Comparison of ENCODE assay signal across 11 mouse cellular contexts in the genomic region with DNA sequence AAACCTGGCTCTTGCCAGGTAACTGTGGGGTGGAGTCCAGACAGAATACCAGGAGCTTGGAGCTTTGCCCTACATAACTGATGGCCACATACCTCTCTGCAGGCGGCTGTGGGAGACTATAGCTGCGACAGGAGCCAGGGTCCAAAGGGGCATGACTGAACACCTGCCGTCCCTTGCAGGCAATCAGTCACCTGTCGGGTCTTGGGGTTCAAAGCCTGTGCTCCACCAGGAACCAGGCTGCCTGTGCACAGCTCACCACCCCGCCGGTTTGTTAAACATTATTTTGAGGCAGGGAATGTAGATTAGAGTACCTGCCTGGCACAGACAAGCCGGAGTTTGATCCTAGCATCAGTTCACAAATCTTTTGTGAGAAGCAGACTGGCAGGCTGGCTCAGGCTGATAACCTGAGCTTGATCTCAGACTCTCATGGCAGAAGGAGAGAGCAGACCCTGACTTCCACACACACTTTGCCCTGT.
A peak's percentile ranks its signal among the peaks of the same experiment; 100 is the strongest.
DNase-seq lines count a peak whose midpoint lies in the region; ATAC-seq and TF ChIP-seq lines count a peak whose summit lies in the region.
"Had no signal": no experiment of that assay in that cellular context is flagged by ENCODE, and none has a peak within 500 bp of the region (broad histone marks: within the 10 kb centered on the region; RNA-seq: fewer than 3 reads in every experiment).

No protein-coding gene starts in this region.

- intact Hi-C loops in left cerebral cortex, postnatal 4 days (cut with DNase I), result no loop called here

- no peaks in the 10 kb centered on the region for H3K27me3 ChIP-seq in liver, embryonic 14.5 days (ENCODE audit: control insufficient read depth, insufficient read depth, low read length)
- H3K27me3 ChIP-seq: forebrain, embryonic 15.5 days; hindbrain, embryonic 13.5 days had no signal

- no peak overlapping the region for H3K4me3 ChIP-seq in liver, embryonic 14.5 days (ENCODE audit: insufficient read depth in 1 of 2, low read depth in 2 of 2, low read length in 2 of 2)
- H3K4me3 ChIP-seq: embryonic facial prominence, embryonic 10.5 days; forebrain, embryonic 15.5 days; hindbrain, embryonic 13.5 days had no signal

- peak; percentile 66 for ATAC-seq in liver, embryonic 14.5 days (ENCODE audit: insufficient read depth)
- ATAC-seq in granulocyte monocyte progenitor cell, adult 5-6 weeks (replicated peaks; ENCODE audit: poor library complexity, severe bottlenecking), result no peak
- ATAC-seq: forebrain, embryonic 15.5 days had no signal

- TF ChIP-seq EP300 in liver, embryonic 14.5 days (IDR thresholded peaks at IDR 0.05; ENCODE audit: low read depth), result peak; percentile 51

- H3K9me3 ChIP-seq in liver, embryonic 14.5 days (ENCODE audit: control insufficient read depth, low read length), result no peaks in the 10 kb centered on the region
- H3K9me3 ChIP-seq: embryonic facial prominence, embryonic 10.5 days; forebrain, embryonic 15.5 days; hindbrain, embryonic 13.5 days had no signal

- peaks cover 0 to 4% of the 10 kb centered on the region in 2 experiments; a peak in 2 of 4 replicates for H3K4me1 ChIP-seq in liver, embryonic 14.5 days (replicated peaks; ENCODE audit: control insufficient read depth in 2 of 2, insufficient read depth in 2 of 2, low read length in 1 of 2)
- H3K4me1 ChIP-seq: embryonic facial prominence, embryonic 10.5 days; forebrain, embryonic 15.5 days; hindbrain, embryonic 13.5 days had no signal

- WGBS in liver, embryonic 14.5 days (ENCODE audit: insufficient replicate concordance), result 53% methylated on average over 7 of the region's 7 CpGs

- H3K27ac ChIP-seq in liver, embryonic 14.5 days, result no peak overlapping the region
- H3K27ac ChIP-seq: embryonic facial prominence, embryonic 10.5 days; forebrain, embryonic 15.5 days; hindbrain, embryonic 13.5 days had no signal

- DNase-seq in cerebellum, adult 11-12 months, result peak; percentile 42
- DNase-seq in cerebellum, postnatal 10 days, result peak; percentile 50 to 67
- peak; percentile 6 to 37 for DNase-seq in kidney, adult 8-10 months
- no peak for DNase-seq in liver, embryonic 14.5 days (ENCODE audit: low read depth in 3 of 3, low spot score in 3 of 3)
- no peak for DNase-seq in T-cell, adult 2 months (ENCODE audit: low spot score)
- DNase-seq in left cerebral cortex, postnatal 4 days, result no peak
- DNase-seq in c-Kit-positive CD71-positive TER-119-positive erythroid progenitor cells, embryonic 14.5 days (ENCODE audit: low spot score), result no peak

- TF ChIP-seq CTCF in liver, embryonic 14.5 days (IDR thresholded peaks at IDR 0.05; ENCODE audit: low read depth), result no peak

- no peak overlapping the region for H3K9ac ChIP-seq in liver, embryonic 14.5 days (replicated peaks)
- H3K9ac ChIP-seq: forebrain, embryonic 15.5 days; hindbrain, embryonic 13.5 days had no signal

- H3K36me3 ChIP-seq in liver, embryonic 14.5 days (replicated peaks; ENCODE audit: control insufficient read depth, insufficient read depth, low read depth), result no peaks in the 10 kb centered on the region
- H3K36me3 ChIP-seq: forebrain, embryonic 15.5 days; hindbrain, embryonic 13.5 days had no signal

- no peak overlapping the region for H3K4me2 ChIP-seq in liver, embryonic 14.5 days (ENCODE audit: low read depth)
- H3K4me2 ChIP-seq: forebrain, embryonic 15.5 days; hindbrain, embryonic 13.5 days had no signal

Comparison
In these comparisons a context has a peak if more than half of its experiments do, and no peak if none do; other contexts are left out.
1. DNase-seq: peak in cerebellum, adult 11-12 months (single experiment), cerebellum, postnatal 10 days (2 of 2) and kidney, adult 8-10 months (2 of 2); none in liver, embryonic 14.5 days (0 of 3), T-cell, adult 2 months (single experiment), left cerebral cortex, postnatal 4 days (single experiment) and c-Kit-positive CD71-positive TER-119-positive erythroid progenitor cells, embryonic 14.5 days (single experiment).